Mouse (Mus musculus): ENCODE measurements around the gene Nhsl2.

Gene Nhsl2

GRCm38 (mm10) chrX:102054009-102054408 lies 204.8 kb downstream of the Nhsl2 start:
- DNase-seq: no peak

GRCm38 (mm10) chrX:102059437-102059836 lies 210.3 kb downstream of the Nhsl2 start:
- DNase-seq: no peak

GRCm38 (mm10) chrX:102060243-102060642 lies 211.1 kb downstream of the Nhsl2 start:
- DNase-seq: no peak

DNA sequence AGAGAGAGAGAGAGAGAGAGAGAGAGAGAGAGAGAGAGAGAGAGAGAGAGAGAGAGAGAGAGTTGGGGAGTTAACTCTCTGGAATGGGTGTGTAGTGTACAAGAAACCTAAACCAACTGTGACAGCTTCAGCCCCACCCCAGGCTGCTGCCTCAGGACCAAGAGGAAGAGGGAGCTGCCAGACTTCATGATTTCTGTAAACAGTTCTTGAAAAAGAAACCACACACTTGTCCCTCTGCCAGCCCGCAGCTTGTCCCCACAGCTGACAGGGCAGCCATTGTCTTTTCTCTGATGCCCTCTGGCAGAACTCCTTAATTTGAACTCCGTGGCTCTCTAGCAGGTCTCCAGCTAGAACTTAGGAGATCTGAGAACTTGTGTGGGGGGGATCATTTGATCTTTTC lies 211.7 kb downstream of the Nhsl2 start:
- DNase-seq: peak; percentile 31

- DNase-seq: no peak
These were observed 214.9 kb downstream of the Nhsl2 start for GRCm38 (mm10) chrX:102064062-102064461.

DNA sequence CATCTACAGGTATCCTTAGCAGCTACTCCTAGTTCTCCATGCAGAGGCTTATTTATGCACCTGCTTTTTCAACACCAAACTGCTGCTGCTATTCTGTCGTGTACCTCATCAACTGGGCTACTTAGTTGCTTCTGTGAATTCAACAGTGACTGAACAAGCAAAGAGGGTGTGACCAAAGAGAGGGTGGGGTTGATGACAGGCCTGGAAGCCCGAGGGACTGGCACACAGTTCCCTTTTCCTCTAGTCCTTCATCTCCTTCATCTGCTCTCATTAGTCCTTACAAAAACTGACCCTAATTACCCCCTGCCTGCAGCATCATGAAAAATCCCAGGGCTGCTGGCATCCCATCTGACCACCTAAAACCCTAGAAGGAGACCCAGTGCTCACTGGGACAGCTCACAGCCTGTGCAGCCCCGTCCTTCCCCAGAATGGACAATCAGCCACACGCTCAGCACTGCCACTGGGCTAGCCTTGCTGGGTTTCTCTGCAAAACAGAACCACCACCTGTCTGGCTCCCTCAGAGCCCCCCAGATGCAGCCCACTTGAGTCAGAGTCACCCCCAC lies 216.1 kb downstream of the Nhsl2 start:
- DNase-seq: no peak

DNA sequence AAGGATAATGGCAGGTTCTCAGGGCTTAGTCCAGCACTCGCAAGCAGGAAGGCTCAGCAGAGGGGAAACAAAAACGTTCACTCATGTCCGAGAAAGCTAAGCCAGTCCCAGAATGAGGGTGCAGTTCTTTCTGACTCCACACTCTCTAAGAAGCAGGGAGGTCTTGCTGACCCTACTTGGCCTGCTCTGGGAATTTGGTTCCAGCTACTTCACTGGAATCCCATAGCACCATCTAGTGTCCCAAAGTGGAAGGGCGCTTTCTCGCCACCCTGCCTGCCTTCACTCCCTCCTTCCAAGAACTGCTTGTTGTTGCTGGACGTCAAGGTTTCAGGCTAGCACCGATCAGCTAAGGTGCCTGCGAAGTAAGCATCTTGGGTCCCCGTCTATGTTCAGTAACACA lies 216.9 kb downstream of the Nhsl2 start:
- DNase-seq: peak; percentile 43

DNA sequence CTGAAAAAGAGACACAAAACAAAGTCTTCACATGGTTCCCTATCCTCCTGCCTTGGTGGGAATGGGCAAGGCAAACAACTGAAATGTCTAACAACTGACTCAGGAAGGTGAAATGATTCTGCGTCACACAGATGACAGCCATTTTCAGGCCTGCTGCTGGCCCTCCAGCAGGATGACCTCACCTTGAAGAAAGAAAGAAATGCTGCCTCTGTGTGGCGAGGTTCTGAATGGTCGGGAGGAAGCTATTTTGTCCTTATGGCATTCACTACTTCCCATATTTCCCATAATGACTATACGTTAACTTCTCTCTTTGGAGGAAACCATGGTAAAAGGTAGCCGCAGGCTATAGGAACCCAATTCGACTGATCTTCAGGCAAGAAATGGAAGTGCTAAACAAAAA lies 217.9 kb downstream of the Nhsl2 start:
- DNase-seq: no peak

GRCm38 (mm10) chrX:102068811-102069540 lies 219.8 kb downstream of the Nhsl2 start:
- no peak for DNase-seq

GRCm38 (mm10) chrX:102070591-102071471 lies 221.6 kb downstream of the Nhsl2 start, which contains the start of gene Rtl5:
Gene Rtl5 (minus strand): TSS chrX:102071304.
- peak; percentile 84 for DNase-seq

- no peak for DNase-seq
These were observed 222.3 kb downstream of the Nhsl2 start for GRCm38 (mm10) chrX:102071517-102071916.

GRCm38 (mm10) chrX:102073605-102074325 lies 224.6 kb downstream of the Nhsl2 start:
- DNase-seq: no peak

GRCm38 (mm10) chrX:102074435-102074834 lies 225.2 kb downstream of the Nhsl2 start:
- DNase-seq: no peak

DNA sequence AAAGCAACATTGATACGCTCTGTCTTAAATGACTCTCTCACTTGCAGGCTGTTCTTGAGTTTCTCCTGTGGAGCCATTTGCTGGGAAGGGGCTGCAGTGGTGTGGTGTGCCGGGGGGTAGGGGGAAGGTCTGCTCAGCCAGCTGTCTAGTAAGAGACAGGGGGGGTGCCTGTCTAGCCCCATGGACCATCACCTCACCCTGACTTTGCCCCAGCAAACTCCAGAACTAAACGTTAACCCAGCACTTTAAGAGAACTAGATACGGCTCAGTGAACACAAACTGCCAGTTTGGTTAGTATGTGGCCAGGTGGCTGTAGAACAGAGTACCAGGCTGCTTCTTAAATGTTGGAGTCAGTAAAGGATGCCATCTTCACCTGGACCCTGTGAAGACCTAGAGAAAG lies 226.0 kb downstream of the Nhsl2 start:
- DNase-seq: no peak

GRCm38 (mm10) chrX:102076886-102077765 lies 227.9 kb downstream of the Nhsl2 start:
- peak; percentile 36 for DNase-seq

DNA sequence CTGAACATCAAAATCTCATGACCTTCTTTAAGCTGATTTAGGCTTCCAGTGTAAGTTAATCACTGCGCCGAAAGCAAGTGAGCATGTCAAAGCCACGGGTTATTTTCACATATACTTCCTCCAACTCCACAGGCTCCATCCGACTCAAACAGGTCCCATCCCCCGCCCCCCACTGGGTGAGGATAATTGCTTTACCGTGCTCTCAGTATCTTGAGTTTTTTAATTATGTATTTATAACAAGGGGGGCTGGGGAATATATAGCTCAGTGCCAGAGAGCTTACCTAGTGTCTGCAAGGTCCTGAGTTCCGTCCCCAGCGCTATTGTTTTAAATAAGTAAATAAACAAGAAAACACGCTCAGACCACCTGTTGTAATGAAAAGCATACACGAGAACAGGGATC lies 231.9 kb downstream of the Nhsl2 start:
- no peak for DNase-seq

GRCm38 (mm10) chrX:102081573-102082279 lies 232.5 kb downstream of the Nhsl2 start:
- no peak for DNase-seq

DNA sequence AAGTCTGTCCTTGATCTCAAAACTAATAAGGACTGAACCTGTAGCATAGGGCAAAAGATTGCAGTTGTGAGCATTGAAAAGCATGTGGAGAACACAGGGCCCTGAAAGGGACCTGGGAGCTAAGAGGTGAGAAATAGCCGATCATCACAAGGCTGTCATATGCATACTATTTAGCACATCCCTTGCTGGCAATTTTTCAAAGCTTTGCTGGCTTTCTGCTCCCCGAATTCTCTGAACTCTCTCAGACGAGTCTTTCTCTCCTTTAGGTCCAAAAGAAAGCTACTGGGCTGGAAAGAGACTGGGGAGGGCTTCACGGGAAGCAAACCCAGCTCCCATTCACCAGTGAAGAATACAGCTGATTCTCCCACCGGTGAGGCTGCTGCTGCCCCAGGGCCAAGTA lies 233.2 kb downstream of the Nhsl2 start:
- DNase-seq: no peak

- no peak for DNase-seq
These were observed 236.7 kb downstream of the Nhsl2 start for GRCm38 (mm10) chrX:102085798-102086443.

- DNase-seq: no peak
These were observed 241.4 kb downstream of the Nhsl2 start for GRCm38 (mm10) chrX:102090605-102091004.
